Mouse (Mus musculus) layer of hippocampus, adult 9-11 months (tissue): ENCODE data around the gene Lamc2.
"Not testable (repeated sequence)": the region's sequence is repeated elsewhere in the genome, so short reads cannot be mapped to it uniquely, and the experiment has no call there.

Experiments used
- DNase-seq: peaks from one replicate; pipeline ENCODE4 v3.0.0; 2022

Gene Lamc2

GRCm38 (mm10) chr1:153094226-153095076 lies 91.8 kb downstream of the Lamc2 start:
- DNase-seq = no peak

DNA sequence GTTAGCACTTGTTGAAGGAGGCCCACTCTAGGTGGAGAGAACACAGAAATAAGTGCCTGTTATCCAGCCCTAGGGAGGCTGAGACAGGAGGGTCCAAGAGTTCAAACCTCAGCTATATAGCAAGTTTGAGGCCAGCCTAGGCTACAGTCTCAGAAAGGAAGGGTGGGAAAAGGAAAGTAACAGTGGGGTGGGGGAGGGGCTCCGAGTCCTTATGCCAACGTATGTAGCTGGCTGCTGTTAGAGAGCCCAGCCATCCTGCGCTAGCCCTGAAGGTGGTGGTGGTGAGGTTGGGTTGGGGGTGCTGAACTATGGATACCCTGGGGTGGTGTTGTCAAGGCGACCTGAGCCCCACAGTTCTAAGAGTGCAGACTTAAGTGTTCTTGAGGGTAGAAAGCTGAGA lies 92.7 kb downstream of the Lamc2 start:
- DNase-seq = no peak

- DNase-seq = no peak
Observed at GRCm38 (mm10) chr1:153093172-153093571, 93.1 kb downstream of the Lamc2 start.

GRCm38 (mm10) chr1:153092237-153092975 lies 93.8 kb downstream of the Lamc2 start:
- peak; percentile 73 for DNase-seq

DNA sequence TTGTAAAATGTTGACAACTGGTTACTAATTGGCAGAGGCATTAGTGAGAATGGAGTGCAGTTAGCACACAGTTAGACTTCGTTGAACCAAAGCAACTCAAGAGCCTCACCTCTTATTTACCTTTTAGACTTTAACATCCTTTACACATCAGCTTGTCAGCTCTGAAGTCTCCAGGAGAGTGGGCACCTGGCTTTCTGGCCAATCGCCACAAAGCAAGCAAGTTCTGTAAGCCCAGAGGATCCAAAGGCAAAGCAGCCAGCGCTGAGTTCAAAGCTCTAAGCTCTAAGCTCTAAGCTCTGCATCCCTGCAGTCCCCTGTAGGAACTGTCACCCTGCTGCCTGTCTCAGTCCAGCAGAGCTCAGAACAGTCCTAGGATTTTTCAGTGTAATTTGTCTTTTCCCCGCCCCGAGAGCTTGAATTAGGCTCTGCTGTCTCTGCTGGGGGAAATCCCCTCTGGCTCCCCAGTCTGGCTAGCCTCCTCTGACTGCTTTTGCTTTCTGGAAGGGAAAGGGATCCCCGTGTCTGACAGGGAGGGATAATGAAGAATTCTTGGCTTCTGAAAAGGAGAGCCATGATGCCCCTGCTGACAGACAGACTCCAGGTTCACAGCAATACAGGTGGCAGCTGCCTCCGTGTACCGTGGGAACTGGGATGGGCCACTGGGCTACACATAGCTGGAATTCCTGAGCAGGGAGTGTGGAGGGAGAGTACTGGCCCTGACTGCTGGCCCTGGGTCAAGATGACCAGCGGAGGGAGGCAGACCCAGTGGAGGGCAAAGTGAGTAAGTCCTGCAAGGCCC lies 94.6 kb downstream of the Lamc2 start:
- DNase-seq = no peak

GRCm38 (mm10) chr1:153090807-153091206 lies 95.4 kb downstream of the Lamc2 start:
- DNase-seq = no peak

DNA sequence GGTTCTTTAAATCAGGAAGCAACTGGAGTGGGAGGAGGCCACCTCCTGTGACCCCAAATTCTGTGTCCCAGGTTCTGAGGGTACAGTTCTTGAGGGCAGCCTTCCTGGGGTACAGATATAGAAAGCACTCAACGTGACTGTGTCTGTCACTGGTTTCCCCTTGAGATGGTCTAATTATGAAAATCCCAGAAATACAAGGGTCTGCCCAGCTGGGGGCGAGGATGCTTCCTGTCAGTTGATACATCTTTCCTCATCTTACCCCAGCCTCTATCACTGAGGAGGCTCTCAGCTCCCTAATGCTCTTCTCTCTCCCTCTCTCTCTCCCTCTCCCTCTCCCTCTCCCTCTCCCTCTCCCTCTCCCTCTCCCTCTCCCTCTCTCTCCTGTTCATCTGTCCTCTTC lies 96.2 kb downstream of the Lamc2 start:
- no peak for DNase-seq

GRCm38 (mm10) chr1:153087771-153088170 lies 98.5 kb downstream of the Lamc2 start:
- no peak for DNase-seq

DNA sequence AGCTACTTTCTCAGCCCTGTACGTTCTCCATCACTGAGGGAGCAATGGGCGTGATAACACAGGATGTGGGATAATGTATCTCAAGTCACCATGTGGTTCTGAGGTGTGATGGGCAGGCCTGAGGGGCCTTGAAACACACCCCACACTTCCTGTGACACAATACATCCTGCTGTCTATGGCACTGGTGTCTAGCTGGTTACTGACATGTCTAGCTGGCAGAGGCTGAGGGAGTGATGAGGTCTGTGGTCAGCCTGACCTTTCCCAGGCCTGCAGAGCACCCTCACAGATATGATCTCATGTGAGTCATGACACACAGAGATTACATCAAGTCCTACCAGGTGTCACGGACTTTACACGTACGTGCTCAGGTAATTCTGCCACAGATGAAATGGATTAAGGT lies 101.0 kb downstream of the Lamc2 start:
- DNase-seq = no peak

DNA sequence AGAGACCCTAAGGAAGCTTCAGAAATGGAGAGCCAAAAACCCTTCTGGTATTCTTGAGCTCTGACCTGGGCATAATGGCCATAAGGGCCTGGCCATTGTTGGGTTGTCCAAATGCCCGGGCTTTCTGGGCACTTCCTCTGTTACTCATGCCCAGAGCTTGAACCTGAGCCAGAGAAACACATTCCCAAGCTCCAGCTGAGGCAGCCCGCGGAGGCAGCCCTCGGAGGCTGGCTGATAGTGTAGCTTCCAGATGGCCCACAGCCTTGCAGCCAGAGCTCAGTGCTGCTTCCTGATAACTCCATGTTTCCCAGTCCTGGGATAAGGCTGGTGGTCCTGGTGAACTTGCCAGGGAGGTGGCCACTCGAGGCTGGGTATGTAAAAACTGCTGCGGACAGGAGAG lies 102.1 kb downstream of the Lamc2 start:
- peak; percentile 58 for DNase-seq

GRCm38 (mm10) chr1:153083233-153083632 lies 103.0 kb downstream of the Lamc2 start:
- DNase-seq = not testable (repeated sequence)

DNA sequence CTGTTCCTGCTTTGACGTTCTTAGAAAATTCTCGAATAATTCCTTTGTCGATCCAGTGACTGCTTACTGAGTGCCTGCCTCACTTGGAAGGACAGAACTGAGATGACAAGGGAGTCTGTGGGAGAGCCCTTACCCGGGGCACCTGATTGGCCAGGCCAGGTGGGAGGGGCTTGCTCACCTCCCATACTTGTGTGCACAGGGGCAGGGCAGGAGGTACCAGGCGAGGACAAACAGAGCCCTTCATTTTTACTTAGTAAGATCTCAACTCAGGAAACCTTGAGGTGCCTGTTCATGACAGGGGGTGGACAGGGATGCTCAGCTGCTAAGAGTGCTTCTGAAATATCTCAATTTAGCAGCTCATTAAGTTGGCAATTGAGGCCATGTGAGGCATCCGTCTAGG lies 110.3 kb downstream of the Lamc2 start:
- DNase-seq = no peak

DNA sequence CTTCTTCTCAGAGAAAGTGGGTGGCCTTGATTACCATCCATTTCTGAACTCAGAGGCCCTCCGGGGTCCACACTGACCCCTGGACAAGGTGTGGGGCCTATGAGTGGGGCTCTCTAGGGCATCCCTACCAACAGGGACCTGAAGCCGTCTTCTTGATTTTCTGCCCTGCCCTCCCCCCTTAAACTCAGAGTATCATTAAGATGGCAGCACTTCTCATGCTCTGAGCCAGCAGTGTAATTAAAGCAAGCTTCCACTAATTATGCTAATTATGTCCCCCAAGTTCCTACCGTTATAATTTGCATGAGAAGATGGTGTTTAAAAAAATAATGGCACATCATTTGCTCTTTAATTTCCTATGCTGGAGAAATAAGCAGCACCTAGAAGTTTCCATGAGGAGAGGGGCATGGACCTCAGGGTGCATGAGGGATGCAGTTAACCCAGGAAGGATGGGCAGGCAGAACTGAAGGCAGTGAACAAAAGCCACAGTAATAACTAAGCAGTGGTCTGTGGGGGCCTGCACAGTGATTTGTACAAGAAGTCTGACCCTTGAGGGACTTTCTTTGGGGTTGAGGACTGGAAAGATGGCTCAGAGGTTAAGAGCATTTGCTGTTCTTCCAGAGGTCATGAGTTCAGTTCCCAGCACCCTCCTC lies 111.0 kb downstream of the Lamc2 start:
- no peak for DNase-seq

GRCm38 (mm10) chr1:153073441-153073840 lies 112.8 kb downstream of the Lamc2 start:
- no peak for DNase-seq
